Mouse (Mus musculus): ENCODE results near the gene Zfp423. TPM values are rescaled to one million over a fixed set of nuclear protein-coding genes. Genes with fewer than 3 reads are reported as not detected.
A peak's percentile ranks its signal among the peaks of the same experiment; 100 is the strongest.

Gene Zfp423
- polyA plus RNA-seq, 1 experiment from 2014 or later = 39.2 TPM

DNA sequence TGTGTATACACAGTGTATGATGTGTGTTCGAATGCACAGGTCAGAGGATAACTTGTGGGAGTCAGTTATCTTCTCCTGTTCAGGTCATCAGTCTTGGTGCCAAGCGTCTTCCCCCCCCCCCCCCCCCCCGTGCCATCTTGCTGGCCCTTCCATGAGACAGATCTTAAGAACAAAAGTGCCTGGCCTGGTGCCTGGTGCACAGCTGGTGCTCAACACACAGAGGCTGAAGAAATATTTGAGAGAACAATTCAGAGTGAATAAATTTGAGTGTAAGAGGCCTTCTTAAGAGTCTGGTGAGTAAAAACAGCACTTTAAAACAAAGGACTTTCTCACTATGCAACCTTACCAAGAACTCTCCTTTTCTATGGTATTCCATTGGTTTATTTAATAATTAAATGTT lies 245.4 kb downstream of the Zfp423 start:
- Histone ChIP-seq H3K27ac (replicated peaks; ENCODE audit: low read depth, low read length) (no peak overlapping the region), H3K9ac (ENCODE audit: low read length) (no peak overlapping the region), H3K36me3 (ENCODE audit: control insufficient read depth, insufficient read depth, low read length) (no peaks in the 10 kb centered on the region), H3K4me3 (ENCODE audit: low read depth, low read length) (no peak overlapping the region), H3K4me1 (ENCODE audit: control insufficient read depth, insufficient read depth, low read length) (peaks cover 32% of the 10 kb centered on the region), H3K27me3 (ENCODE audit: control insufficient read depth, insufficient read depth, low read length) (no peaks in the 10 kb centered on the region), H3K9me3 (ENCODE audit: control insufficient read depth, low read length) (no peaks in the 10 kb centered on the region), H3K4me2 (ENCODE audit: low read depth, severe bottlenecking) (no peak overlapping the region)
- DNase-seq (ENCODE audit: low spot score) (no peak), ATAC-seq (ENCODE audit: insufficient number of reproducible peaks, low FRiP score, low TSS enrichment, low read depth) (no peak)
- WGBS = 95% methylated on average over 1 of the region's 3 CpGs

DNA sequence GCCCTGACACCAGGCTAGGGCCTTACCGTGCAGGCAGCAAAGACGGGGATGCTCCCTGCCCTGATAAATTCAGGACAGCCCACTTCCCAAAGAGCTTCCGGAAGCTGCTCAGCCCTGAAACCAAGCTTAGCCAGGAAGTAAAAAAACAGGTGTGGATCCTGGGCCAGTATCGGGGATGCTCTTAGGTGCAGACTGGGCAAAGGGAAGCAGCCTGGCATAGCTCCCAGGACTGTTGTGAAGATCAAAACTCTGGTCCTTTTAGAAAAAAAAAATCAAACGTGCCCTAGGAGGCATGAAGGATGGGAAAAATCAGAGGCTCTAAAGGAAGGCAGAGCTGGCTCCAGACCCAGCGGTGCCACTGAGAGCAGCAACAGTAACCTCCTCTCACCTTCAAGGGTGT lies 247.4 kb downstream of the Zfp423 start:
- H3K27me3 ChIP-seq (ENCODE audit: control insufficient read depth, insufficient read depth, low read length) = no peaks in the 10 kb centered on the region
- H3K9ac ChIP-seq (ENCODE audit: low read length) = no peak overlapping the region
- H3K27ac ChIP-seq (replicated peaks; ENCODE audit: low read depth, low read length) = no peak overlapping the region
- DNase-seq (ENCODE audit: low spot score) (no peak), ATAC-seq (ENCODE audit: insufficient number of reproducible peaks, low FRiP score, low TSS enrichment, low read depth) (no peak)
- H3K9me3 ChIP-seq (ENCODE audit: control insufficient read depth, low read length) = no peaks in the 10 kb centered on the region
- H3K4me2 ChIP-seq (ENCODE audit: low read depth, severe bottlenecking) = no peak overlapping the region
- no peak overlapping the region for H3K4me3 ChIP-seq (ENCODE audit: low read depth, low read length)
- 84% methylated on average over 6 of the region's 6 CpGs for WGBS
- peaks cover 38% of the 10 kb centered on the region for H3K4me1 ChIP-seq (ENCODE audit: control insufficient read depth, insufficient read depth, low read length)
- no peaks in the 10 kb centered on the region for H3K36me3 ChIP-seq (ENCODE audit: control insufficient read depth, insufficient read depth, low read length)

DNA sequence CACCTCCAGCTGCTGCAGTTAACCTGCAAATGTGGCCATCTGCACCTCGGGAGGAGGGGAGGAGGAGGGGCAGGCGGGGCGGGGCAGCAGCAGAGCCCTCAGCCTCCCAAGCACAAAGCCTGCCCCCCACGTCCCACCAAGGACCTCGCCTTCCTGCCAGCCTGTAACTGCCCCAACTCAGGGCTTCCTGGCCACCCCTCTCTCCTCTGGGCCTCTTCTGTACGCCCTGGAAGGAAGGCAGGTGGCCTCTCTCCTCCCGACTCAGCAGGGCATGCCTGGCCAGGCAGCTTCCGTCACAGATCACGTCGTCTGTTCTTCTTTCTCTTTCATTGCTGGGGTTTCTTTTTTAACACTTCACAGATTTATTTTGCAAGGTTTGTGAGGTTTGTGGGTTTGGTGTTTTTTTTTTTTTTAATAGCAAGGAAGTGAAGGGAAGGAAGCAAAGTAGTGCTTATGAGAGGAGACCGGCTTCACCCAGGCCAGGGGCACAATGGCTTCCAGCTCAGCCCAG lies 251.2 kb downstream of the Zfp423 start:
- WGBS = 8% methylated on average over 11 of the region's 11 CpGs
- Histone ChIP-seq H3K9ac (ENCODE audit: low read length) (no peak overlapping the region), H3K4me3 (ENCODE audit: low read depth, low read length) (no peak overlapping the region), H3K27ac (replicated peaks; ENCODE audit: low read depth, low read length) (peak overlapping the region; percentile 32; the same call in 1 of the 2 replicates), H3K4me2 (ENCODE audit: low read depth, severe bottlenecking) (peak overlapping the region; percentile 22; the same call in 1 of the 2 replicates), H3K9me3 (ENCODE audit: control insufficient read depth, low read length) (no peaks in the 10 kb centered on the region), H3K27me3 (ENCODE audit: control insufficient read depth, insufficient read depth, low read length) (no peaks in the 10 kb centered on the region), H3K4me1 (ENCODE audit: control insufficient read depth, insufficient read depth, low read length) (peaks cover 21% of the 10 kb centered on the region), H3K36me3 (ENCODE audit: control insufficient read depth, insufficient read depth, low read length) (no peaks in the 10 kb centered on the region)
- ATAC-seq (ENCODE audit: insufficient number of reproducible peaks, low FRiP score, low TSS enrichment, low read depth) = no peak
- DNase-seq (ENCODE audit: low spot score) = peak; percentile 66

DNA sequence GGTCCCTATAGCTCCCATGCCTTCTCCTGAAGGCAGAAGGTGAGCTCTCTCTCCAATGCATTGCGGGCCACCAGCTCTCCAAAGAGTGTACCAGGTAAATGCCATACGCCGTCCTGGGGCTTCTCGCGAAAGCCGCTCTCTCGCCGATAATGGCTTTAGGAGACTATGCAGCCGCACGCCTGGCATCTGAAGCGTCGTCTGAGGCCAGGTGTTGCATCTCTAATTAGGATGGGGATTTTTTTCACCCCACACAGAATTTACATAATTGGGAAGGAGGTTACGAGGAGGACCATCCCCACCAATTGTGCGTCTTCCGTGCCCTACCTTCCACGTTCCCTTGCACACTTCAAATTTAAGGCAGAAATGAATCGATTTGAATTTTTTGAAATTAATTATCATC lies 252.2 kb downstream of the Zfp423 start:
- no peaks in the 10 kb centered on the region for H3K36me3 ChIP-seq (ENCODE audit: control insufficient read depth, insufficient read depth, low read length)
- ATAC-seq (ENCODE audit: insufficient number of reproducible peaks, low FRiP score, low TSS enrichment, low read depth) = no peak
- no peak overlapping the region for H3K4me3 ChIP-seq (ENCODE audit: low read depth, low read length)
- H3K4me2 ChIP-seq (ENCODE audit: low read depth, severe bottlenecking) = no peak overlapping the region
- H3K27me3 ChIP-seq (ENCODE audit: control insufficient read depth, insufficient read depth, low read length) = no peaks in the 10 kb centered on the region
- H3K9ac ChIP-seq (ENCODE audit: low read length) = no peak overlapping the region
- no peak overlapping the region for H3K27ac ChIP-seq (replicated peaks; ENCODE audit: low read depth, low read length)
- WGBS = 69% methylated on average over 17 of the region's 17 CpGs
- peaks cover 27% of the 10 kb centered on the region for H3K4me1 ChIP-seq (ENCODE audit: control insufficient read depth, insufficient read depth, low read length)
- H3K9me3 ChIP-seq (ENCODE audit: control insufficient read depth, low read length) = no peaks in the 10 kb centered on the region
- no peak for DNase-seq (ENCODE audit: low spot score)

DNA sequence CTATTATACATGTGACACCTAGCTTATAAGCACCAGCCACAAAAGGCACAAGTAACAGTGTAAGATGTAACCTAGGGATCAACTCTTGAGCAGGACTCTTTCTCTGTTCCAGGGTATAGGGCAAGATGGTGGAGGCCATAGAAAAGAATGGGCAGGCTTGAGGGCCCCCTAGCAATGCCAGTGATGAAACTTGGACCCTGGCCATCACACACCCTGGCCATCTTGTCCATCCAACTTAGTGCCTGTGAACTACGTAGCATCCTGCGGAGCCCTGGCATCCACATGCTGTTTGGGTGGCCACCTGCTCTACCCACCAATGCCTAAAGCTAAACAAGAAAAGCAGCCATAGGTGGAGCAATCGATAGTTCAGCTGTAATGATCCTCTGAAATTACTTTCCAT lies 254.6 kb downstream of the Zfp423 start:
- H3K4me1 ChIP-seq (ENCODE audit: control insufficient read depth, insufficient read depth, low read length) = peaks cover 27% of the 10 kb centered on the region
- 97% methylated on average over 3 of the region's 3 CpGs for WGBS
- ATAC-seq (ENCODE audit: insufficient number of reproducible peaks, low FRiP score, low TSS enrichment, low read depth) (no peak), DNase-seq (ENCODE audit: low spot score) (no peak)
- H3K9me3 ChIP-seq (ENCODE audit: control insufficient read depth, low read length) = no peaks in the 10 kb centered on the region
- no peak overlapping the region for H3K9ac ChIP-seq (ENCODE audit: low read length)
- no peaks in the 10 kb centered on the region for H3K27me3 ChIP-seq (ENCODE audit: control insufficient read depth, insufficient read depth, low read length)
- no peaks in the 10 kb centered on the region for H3K36me3 ChIP-seq (ENCODE audit: control insufficient read depth, insufficient read depth, low read length)
- no peak overlapping the region for H3K27ac ChIP-seq (replicated peaks; ENCODE audit: low read depth, low read length)
- H3K4me2 ChIP-seq (ENCODE audit: low read depth, severe bottlenecking) = no peak overlapping the region
- H3K4me3 ChIP-seq (ENCODE audit: low read depth, low read length) = no peak overlapping the region

DNA sequence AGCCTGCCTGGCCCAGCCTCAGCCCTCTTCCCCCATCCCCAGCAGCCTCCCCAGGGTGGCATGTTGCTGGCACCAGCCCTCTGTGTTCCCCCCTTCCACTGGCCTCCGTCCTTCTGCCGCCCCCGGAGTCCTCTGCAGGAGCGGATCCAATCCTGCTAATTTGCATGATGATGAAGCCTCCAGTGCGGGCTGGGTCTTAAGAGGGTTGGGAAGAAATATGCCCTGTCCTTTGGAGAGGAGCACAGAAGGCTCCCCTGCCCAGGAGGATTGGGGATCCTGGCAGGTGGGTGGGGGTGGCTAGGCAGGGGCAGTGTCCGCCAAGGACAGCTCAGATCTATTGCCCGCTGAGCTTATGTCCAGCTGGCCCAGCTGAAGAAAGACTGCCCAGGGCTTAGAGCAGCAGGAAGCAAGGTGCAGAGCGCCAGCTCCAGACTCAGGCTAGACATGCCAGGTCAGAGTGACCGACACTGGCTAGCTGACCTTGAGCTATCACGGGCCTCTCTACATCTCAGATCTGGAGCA lies 256.5 kb downstream of the Zfp423 start:
- WGBS = 52% methylated on average over 10 of the region's 10 CpGs
- Histone ChIP-seq H3K27me3 (ENCODE audit: control insufficient read depth, insufficient read depth, low read length) (no peaks in the 10 kb centered on the region), H3K9me3 (ENCODE audit: control insufficient read depth, low read length) (no peaks in the 10 kb centered on the region), H3K36me3 (ENCODE audit: control insufficient read depth, insufficient read depth, low read length) (no peaks in the 10 kb centered on the region), H3K9ac (ENCODE audit: low read length) (no peak overlapping the region), H3K4me3 (ENCODE audit: low read depth, low read length) (no peak overlapping the region), H3K27ac (replicated peaks; ENCODE audit: low read depth, low read length) (no peak overlapping the region), H3K4me1 (ENCODE audit: control insufficient read depth, insufficient read depth, low read length) (peaks cover 12% of the 10 kb centered on the region), H3K4me2 (ENCODE audit: low read depth, severe bottlenecking) (no peak overlapping the region)
- no peak for ATAC-seq (ENCODE audit: insufficient number of reproducible peaks, low FRiP score, low TSS enrichment, low read depth)
- no peak for DNase-seq (ENCODE audit: low spot score)

DNA sequence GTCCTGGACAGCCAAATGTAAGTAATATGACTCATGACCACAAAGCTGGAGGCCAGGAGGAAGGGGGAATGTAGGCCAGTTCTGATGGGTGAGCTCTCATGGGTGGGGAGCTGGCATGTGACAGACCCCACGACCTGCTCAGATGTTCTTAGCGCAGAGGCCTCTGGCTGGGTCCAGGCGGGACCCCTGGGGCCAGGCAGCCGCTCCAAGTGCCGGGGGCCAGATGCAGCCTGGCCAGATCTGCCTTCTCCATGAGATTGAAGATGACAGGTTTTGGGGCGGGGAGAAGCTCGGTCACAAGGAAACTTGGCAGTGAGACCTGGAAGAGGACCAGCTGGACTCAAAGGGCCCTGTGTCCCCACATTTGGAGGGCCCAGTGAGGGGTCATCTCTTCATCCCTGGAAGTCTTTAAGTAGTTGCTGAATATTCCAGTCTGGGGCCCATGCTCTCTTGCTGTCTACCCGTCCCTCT lies 257.3 kb downstream of the Zfp423 start:
- WGBS = 71% methylated on average over 8 of the region's 8 CpGs
- no peak overlapping the region for H3K4me2 ChIP-seq (ENCODE audit: low read depth, severe bottlenecking)
- H3K27ac ChIP-seq (replicated peaks; ENCODE audit: low read depth, low read length) = no peak overlapping the region

DNA sequence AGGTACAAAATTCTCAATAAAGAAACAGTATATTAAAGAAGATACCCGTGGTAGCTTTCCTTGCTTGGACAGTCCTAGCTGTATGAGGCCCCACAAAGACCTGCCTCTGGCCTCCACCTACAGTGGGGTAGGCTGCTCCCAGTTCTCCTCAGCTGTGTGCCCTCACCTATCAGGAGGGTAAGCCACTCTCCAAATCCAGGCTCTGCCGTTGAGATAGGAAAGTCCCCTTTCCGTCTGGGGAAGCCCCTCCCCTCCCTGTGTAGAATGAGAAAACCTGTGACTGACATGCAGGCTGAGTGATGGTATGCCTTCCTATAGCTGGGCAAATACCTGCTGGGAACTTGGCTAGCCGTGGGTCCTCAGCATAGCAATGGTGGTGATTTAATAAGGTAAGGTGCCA lies 257.8 kb downstream of the Zfp423 start:
- DNase-seq (ENCODE audit: low spot score) = no peak
- WGBS = 80% methylated on average over 4 of the region's 4 CpGs
- H3K4me1 ChIP-seq (ENCODE audit: control insufficient read depth, insufficient read depth, low read length) = peaks cover 5% of the 10 kb centered on the region
- H3K9me3 ChIP-seq (ENCODE audit: control insufficient read depth, low read length) = no peaks in the 10 kb centered on the region
- H3K36me3 ChIP-seq (ENCODE audit: control insufficient read depth, insufficient read depth, low read length) = no peaks in the 10 kb centered on the region
- ATAC-seq (ENCODE audit: insufficient number of reproducible peaks, low FRiP score, low TSS enrichment, low read depth) = no peak
- H3K27ac ChIP-seq (replicated peaks; ENCODE audit: low read depth, low read length) = no peak overlapping the region
- H3K9ac ChIP-seq (ENCODE audit: low read length) = no peak overlapping the region
- H3K4me3 ChIP-seq (ENCODE audit: low read depth, low read length) = no peak overlapping the region
- H3K27me3 ChIP-seq (ENCODE audit: control insufficient read depth, insufficient read depth, low read length) = no peaks in the 10 kb centered on the region
- no peak overlapping the region for H3K4me2 ChIP-seq (ENCODE audit: low read depth, severe bottlenecking)

More for the DNA sequence above, 257.3 kb downstream of the Zfp423 start:
- ATAC-seq (ENCODE audit: insufficient number of reproducible peaks, low FRiP score, low TSS enrichment, low read depth) (no peak), DNase-seq (ENCODE audit: low spot score) (no peak)
- H3K9ac ChIP-seq (ENCODE audit: low read length) = no peak overlapping the region
- H3K27me3 ChIP-seq (ENCODE audit: control insufficient read depth, insufficient read depth, low read length) = no peaks in the 10 kb centered on the region
- H3K4me3 ChIP-seq (ENCODE audit: low read depth, low read length) = no peak overlapping the region
- no peaks in the 10 kb centered on the region for H3K36me3 ChIP-seq (ENCODE audit: control insufficient read depth, insufficient read depth, low read length)
- peaks cover 7% of the 10 kb centered on the region for H3K4me1 ChIP-seq (ENCODE audit: control insufficient read depth, insufficient read depth, low read length)
- no peaks in the 10 kb centered on the region for H3K9me3 ChIP-seq (ENCODE audit: control insufficient read depth, low read length)

DNA sequence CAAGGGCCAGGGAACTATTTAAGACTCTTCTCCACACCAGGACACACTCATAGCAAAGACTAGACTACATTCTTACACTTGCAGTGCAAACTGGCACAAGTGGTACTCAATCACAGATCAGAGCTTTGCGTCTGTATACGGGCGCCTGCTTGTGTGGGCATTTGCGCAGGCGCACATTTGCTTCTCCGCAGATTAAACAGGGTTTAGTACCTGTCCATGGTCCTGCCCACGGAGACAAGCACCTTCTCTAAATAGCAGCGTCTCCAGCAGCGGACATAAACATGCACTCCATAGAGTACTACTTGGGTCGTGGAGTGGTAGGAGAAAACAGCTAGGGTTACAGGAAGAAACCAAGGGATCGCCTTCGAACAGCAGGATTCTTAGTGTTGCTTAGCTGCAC lies 259.1 kb downstream of the Zfp423 start:
- WGBS = 55% methylated on average over 12 of the region's 12 CpGs
- DNase-seq (ENCODE audit: low spot score) = peak; percentile 72
- ATAC-seq (ENCODE audit: insufficient number of reproducible peaks, low FRiP score, low TSS enrichment, low read depth) = no peak
- H3K9ac ChIP-seq (ENCODE audit: low read length) = no peak overlapping the region
- no peak overlapping the region for H3K4me3 ChIP-seq (ENCODE audit: low read depth, low read length)
- peaks cover 7% of the 10 kb centered on the region for H3K4me1 ChIP-seq (ENCODE audit: control insufficient read depth, insufficient read depth, low read length)
- no peaks in the 10 kb centered on the region for H3K36me3 ChIP-seq (ENCODE audit: control insufficient read depth, insufficient read depth, low read length)
- no peak overlapping the region for H3K27ac ChIP-seq (replicated peaks; ENCODE audit: low read depth, low read length)
- H3K27me3 ChIP-seq (ENCODE audit: control insufficient read depth, insufficient read depth, low read length) = no peaks in the 10 kb centered on the region
- H3K9me3 ChIP-seq (ENCODE audit: control insufficient read depth, low read length) = no peaks in the 10 kb centered on the region
- H3K4me2 ChIP-seq (ENCODE audit: low read depth, severe bottlenecking) = no peak overlapping the region
